Mouse (Mus musculus) megakaryocyte, embryonic 14.5 days (primary cell): ENCODE measurements around the gene Pck1.

ENCODE experiments used
- FLI1 ChIP-seq: IDR thresholded peaks from 2 replicates; pipeline ENCODE4 v1.6.1; 2012; ENCODE audit warnings: low read length, inconsistent platforms, mixed read lengths
- GATA1 ChIP-seq: IDR thresholded peaks from 3 replicates; pipeline ENCODE4 v1.6.1; 2012; ENCODE audit warnings: mixed read lengths, low read length, inconsistent platforms, borderline replicate concordance

DNA sequence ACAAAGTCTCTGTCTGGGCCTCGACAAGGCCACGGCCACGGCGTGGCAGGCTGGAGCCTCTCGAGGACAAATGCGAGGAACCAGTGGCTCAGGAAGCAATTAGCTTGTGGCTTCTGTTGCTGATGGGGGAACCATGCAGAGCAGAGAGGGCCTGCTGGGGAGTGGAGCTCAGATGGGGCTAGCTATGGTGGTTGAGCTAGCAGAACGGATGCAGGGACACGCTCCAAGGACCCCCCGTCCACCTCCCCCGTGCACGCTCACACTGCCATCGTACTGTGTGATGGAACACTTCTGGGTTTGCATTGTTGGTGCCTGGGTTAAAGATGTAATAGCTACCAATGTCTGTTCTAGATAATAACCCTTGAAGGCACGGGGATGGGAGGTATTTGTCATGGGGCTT, 20.6 kb upstream of the Pck1 start:
- TF ChIP-seq GATA1 (no peak), FLI1 (no peak)
